Mouse (Mus musculus) ovary, postnatal 36 days (tissue): ENCODE data around the gene Rcor2.
A peak's percentile ranks its signal among the peaks of the same experiment; 100 is the strongest.

Experiments used
- DNase-seq: peaks from one replicate; pipeline ENCODE4 v3.0.0; 2022; ENCODE audit warnings: low spot score, mixed read lengths

Rcor2 gene

DNA sequence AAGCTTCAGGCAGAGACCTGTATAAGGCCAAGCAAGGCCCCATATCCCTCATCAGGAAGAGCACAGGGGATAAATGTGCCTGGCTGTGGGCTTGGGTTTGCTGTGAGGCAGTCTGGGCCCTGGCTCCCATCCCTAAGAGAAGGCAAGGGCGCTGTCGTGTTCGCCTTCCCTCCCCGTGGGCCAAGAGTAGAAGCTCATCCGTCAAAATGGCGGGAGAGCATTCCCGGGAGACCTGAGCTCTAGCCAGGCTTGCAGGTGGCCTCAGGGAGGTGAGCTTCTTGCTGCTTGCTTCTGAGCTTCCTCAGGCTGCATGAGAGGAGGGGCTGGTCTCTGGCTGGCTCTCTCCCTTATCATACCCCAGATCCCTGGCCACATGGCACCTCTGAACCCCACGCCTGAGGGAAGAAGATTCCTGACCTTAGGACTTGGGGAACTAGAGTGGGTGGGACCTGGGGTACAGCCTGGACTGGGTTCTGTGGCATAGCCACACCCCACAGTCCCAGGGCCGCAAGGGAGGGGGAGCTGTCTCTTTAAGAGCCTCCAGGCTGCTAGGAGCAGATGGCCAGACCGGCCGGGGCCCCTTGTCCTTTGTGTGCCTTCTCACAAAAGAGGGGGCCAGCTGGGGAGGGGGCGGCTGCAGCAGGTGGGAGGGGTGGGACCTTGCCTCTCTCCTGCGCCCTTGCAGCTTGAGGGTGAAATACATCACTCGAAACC is 1.5 kb upstream of the Rcor2 start:
- DNase-seq, result no peak

DNA sequence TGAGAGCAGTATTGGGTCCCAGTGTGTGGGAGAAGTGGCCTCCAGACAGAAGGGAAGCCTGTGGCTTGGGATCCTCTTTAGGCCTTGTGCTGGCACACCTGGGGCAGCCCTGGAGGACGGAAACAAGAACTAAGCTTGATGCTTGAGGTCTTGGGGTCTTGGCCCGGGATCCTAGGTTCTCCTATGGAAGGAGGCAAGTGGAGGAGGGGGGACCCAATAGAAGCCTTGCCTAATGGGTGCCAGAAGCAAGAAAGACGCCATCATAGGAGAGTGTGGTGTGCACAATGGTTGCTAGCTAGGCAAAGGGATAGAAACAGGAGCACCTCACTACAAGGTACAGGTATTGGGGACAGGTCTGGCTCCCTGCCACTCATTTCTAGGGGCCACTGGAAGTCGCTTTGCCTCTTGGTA is 699 bp upstream of the Rcor2 start:
- DNase-seq, result no peak

DNA sequence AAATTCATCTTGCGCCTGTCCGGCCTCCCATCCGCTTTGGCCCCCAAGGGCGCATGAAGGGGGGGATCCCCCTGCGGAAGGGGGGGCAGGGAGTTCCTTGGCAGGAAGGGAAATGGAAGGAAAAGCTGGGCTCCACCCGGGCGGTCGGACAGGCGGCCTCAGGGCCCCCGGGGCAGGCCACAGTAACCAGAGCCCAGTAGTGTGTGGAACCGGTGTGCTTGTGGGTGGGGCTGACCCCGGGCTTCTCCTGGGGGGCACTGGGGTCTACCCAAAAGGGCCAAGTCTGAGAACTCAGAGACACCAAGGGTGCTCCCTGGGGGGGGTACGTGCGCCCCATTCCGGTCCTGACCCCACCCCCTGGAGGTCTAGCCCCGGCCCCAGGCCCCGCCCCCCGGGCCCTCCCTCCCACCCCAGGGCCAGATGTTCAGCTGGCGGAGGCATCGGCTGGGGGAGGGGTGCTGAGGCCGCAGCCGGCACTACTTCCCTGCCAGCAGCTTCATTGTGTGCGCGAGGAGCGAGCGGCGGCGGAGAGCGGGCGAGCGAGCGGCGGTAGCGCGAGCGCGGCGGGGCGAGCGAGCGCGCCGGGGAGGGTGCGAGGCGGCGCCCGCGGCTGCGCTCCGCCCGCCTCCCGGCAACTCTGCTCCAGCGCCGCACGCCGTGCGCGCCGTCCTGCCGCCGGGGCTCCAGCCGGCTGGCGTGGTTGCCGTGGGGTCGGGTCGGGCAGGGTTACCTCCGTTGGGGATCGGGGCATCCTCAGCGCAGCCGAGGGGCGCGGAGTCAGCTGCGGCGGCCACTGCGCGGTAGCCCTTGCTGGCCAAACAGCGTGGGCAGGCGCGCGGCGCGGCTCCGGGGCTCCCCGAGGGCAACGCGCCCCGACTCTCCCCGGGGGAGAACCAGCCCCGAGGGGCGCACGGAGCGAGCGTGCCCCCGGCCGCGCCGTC is 926 bp downstream of the Rcor2 start:
- peak; percentile 85 for DNase-seq

- peak; percentile 76 for DNase-seq
These were observed 1.6 kb downstream of the Rcor2 start for GRCm38 (mm10) chr19:7268722-7269090.

- DNase-seq, result no peak
These were observed 2.3 kb downstream of the Rcor2 start for GRCm38 (mm10) chr19:7269290-7270044.

DNA sequence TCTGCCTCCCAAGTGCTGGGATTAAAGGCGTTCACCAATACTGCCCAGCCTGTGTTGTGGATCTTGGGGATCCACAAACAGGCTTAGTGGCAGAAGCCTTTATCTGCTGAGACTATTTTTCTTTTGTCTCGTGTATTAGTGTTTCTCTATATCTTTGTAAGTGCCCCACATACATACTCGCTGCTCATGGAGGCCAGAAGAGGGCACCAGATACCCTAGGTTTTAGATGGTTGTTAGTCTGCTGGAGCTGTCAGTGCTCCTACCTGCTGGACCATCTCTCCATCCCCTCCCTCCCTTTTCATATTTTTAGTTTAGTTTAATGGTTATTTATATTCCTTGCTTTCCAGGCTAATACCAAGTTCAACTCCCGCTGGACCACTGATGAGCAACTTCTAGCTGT is 6.4 kb downstream of the Rcor2 start:
- DNase-seq, result no peak

GRCm38 (mm10) chr19:7274326-7274990 is 7.3 kb downstream of the Rcor2 start:
- DNase-seq, result no peak

DNA sequence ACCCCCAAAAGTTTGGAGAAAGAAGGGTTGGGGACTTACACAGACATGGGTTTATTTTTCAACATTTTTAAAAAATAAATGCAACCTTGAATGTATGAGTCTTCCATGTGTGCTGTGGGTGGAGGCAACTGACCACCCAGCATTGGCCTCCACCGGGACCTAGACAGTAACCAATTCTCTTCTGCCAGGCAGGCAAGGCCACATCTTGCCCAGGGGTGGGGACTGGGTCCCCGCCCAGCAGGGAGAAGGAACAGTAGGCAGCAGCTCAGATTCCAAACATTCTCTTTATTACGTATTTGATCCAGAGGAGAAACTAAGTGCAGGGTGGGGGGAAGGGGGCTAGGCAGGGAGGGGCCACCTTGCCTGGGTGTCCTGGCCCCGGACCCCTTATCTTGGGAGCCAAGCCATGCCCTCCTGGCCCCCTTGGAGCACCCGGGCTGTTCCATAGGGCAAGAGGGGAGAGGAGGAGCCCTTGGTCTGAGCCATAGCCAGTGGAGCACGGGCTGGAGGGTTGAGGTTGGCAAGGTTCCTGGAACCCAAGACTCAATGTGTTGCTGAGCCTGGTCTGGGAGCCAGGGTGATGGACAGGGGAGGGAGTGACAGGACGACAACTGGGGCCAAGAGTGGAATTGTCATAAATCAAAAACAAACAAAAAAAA is 8.1 kb downstream of the Rcor2 start:
- DNase-seq, result no peak

DNA sequence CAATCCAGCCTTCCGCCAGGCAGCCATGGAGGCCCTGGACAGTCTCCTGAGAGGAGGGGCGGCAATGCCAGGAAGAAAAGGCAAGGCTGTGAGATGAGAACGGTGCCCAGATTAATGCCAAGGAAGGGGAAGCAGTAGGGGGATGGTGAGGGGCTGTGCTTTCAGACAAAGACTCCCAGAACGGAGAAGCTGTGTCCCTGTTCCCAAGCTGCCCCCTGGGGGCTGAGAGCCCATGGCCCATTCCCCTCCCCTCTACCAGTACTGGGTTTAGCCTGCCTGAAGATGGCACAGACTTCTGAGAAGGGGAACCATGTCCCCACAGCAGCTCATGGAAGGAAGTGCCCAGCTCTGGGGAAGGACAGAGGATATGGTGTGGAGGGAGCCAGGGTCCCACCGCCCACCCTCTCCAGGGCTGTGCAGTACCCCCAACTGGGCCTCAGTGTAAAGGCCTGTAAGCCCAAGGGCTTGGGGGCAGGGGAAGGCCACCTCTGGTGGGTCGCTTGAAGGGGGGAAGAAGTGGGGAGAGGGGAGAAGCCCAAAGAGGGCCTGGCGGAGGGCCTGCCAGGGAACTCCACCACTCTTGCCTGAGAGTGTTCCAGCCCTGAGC is 9.0 kb downstream of the Rcor2 start:
- DNase-seq, result no peak

DNA sequence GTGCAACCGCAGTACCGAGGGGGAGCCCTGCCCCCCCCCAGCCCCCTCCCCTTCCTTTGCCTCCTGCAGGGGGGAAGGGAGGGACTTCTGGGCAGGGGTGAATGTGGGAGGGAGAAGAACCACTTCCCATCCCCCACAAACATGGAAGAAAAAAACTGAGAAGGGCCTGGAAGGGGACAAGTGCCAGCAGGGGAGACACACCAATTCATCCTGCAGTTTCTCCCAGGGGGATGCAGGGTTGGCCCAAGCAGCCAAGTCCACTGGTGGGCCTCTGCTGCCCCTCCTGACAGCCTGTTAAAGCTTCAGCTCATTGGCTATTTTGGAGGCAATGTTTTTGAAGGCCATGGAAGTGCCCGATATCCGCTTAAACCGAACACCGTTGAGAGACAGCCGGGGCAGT is 9.7 kb downstream of the Rcor2 start:
- no peak for DNase-seq

DNA sequence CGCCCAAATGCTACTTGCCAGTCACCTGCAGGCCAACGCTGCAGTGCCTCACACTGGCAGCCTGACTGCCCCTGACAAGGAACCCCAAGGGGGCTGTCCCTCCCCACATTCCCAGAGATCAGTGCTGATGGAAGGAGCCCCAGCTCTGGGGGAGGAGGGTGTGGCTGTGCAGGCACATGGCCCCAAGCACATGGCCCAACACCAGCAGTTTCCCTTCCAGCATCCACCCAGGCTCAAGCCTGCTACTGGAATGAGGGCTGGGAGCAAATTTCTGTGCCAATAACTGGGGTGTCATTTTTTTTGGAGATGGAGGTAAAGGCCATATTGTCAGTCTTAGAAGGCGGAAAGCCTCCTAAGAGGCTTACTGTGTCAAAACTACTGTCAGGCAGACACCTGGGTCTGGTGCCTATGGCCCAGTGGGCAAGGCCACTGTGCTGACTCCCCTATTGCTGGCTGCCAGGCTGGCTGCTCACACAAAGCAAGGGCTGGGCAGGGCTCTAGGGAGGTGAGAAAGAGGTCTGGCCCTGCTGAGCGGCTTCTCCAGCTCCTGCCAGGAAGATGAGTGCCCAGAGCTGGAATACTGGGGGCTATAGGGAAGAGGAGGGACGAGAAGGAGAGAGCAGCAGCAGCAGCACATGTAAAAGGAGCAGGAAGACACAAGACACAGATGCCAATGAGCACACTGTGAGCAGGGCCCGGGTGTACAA is 11.2 kb downstream of the Rcor2 start:
- DNase-seq, result no peak

GRCm38 (mm10) chr19:7279114-7279513 is 12.0 kb downstream of the Rcor2 start:
- no peak for DNase-seq

- no peak for DNase-seq
These were observed 13.6 kb downstream of the Rcor2 start for GRCm38 (mm10) chr19:7280557-7281330.

DNA sequence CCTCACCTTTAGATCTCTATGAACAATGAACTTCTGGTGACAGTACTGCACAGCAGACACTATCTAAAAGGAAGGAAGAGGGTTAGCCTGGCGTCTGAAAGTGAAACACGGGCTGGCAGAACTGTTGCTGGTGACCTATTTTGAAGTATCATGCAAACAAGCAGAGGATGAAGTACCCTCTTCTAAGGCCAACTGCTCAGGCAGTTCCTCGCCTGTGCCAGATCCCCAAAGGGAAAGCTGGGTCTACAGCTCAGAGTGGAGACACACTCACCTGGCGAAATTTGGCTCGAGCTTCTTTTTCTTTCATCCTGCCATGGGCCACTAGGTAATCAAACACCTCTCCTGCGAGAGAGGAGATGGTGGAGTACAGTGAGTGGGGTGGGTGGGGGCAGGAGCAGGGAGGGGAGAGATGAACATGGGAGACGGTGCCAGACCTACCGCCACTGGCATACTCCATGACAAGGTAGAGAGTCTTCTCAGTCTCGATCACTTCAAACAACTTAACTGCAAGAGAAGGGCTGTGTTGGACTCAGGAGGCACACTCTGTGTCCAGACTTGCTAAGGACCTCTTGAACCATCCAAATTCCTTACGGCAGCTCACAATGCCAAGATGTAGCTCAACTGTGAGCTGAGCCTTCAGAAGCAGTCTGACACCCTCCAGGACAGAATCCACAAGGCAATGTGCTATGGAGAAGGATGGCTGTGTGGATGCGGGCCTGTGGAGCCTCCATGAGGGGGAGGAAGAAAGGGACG is 19.6 kb downstream of the Rcor2 start:
- DNase-seq, result no peak

- no peak for DNase-seq
These were observed 21.2 kb downstream of the Rcor2 start for GRCm38 (mm10) chr19:7288288-7288687.

DNA sequence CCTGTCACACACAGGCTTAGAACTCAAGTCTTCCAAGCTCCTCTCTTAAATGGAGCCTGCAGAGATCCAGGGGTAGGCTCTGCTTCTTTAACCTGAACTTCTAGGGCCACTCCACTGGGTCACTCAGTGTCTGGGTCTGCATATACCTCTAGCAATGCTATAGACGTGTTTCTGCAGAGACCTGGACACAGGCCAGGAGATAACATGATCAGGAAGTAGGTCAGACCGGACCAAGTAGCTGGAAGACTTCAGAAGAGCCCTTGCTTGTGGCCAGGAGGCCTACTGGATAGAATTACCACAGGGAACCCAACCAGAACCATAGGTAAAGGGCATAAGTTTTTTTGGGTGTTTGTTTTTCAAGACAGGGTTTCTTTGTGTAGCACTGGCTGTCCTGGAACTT is 22.6 kb downstream of the Rcor2 start:
- no peak for DNase-seq

- no peak for DNase-seq
These were observed 25.0 kb downstream of the Rcor2 start for GRCm38 (mm10) chr19:7291958-7292709.
